Mouse (Mus musculus) hindbrain, embryonic 11.5 days (tissue): ENCODE data around the gene Zbtb3. TPM values are rescaled to one million over a fixed set of nuclear protein-coding genes. Genes with fewer than 3 reads are reported as not detected.

Experiments
- ATAC-seq: fragments of 200-750 bp; cut with Nextera tagmentation; 2 replicates; pipeline ENCODE4 v1.8.0; 2017; ENCODE audit warnings: mild to moderate bottlenecking, moderate TSS enrichment, moderate library complexity; ENCODE audit not compliant: low FRiP score
- DNase-seq: peaks from one replicate; pipeline ENCODE4 v3.0.0-alpha.2; 2015; ENCODE audit warnings: low spot score
- H3K27ac ChIP-seq: fragments of 300-500 bp; sonication (generic); 2 replicates; pipeline ENCODE4 v1.5.1; 2014; ENCODE audit warnings: mild to moderate bottlenecking, low read depth, low read length
- H3K27me3 ChIP-seq: fragments of 300-500 bp; sonication (generic); 2 replicates; pipeline ENCODE4 v1.6.1; 2014; ENCODE audit warnings: mild to moderate bottlenecking, low read length, moderate library complexity, mixed read lengths; ENCODE audit not compliant: control insufficient read depth, insufficient read depth
- H3K36me3 ChIP-seq: fragments of 300-500 bp; sonication (generic); 2 replicates; pipeline ENCODE4 v1.6.1; 2014; ENCODE audit warnings: mild to moderate bottlenecking, low read length, moderate library complexity, mixed read lengths; ENCODE audit not compliant: control insufficient read depth, insufficient read depth
- H3K4me1 ChIP-seq: fragments of 300-500 bp; sonication (generic); replicated peaks from 2 replicates; pipeline ENCODE4 v1.6.1; 2014; ENCODE audit warnings: low read length, mixed read lengths; ENCODE audit not compliant: control insufficient read depth, insufficient read depth
- H3K4me2 ChIP-seq: fragments of 300-500 bp; sonication (generic); replicated peaks from 2 replicates; pipeline ENCODE4 v1.6.1; 2014; ENCODE audit warnings: mild to moderate bottlenecking, low read depth, low read length
- H3K4me3 ChIP-seq: fragments of 300-500 bp; sonication (generic); 2 replicates; pipeline ENCODE4 v1.5.1; 2014; ENCODE audit warnings: low read depth, low read length
- H3K9ac ChIP-seq: fragments of 300-500 bp; sonication (generic); 2 replicates; pipeline ENCODE4 v1.6.1; 2014; ENCODE audit warnings: low read depth, low read length
- H3K9me3 ChIP-seq: fragments of 300-500 bp; sonication (generic); 2 replicates; pipeline ENCODE4 v1.6.1; 2016; ENCODE audit warnings: low read length; ENCODE audit not compliant: control insufficient read depth
- WGBS: fragments of 180-500 bp; shearing (Covaris S2); extraction: QIAGEN DNeasy Blood & Tissue Kit; methylation state at CpG from one replicate; pipeline ENCODE4 v1.1.7; 2014; 5-methylcytosine and 5-hydroxymethylcytosine counted together
- polyA plus RNA-seq: library from polyadenylated mRNA; unstranded; fragments of >200 nt; fragmentation: Nextera tagmentation; extraction: Ambion mirVana; gene quantifications from 2 replicates; pipeline ENCODE4 v1.2.1, GENCODE M21; 2014

Gene Zbtb3
- polyA plus RNA-seq, 1 experiment from 2014 or later = 7.5 TPM

DNA sequence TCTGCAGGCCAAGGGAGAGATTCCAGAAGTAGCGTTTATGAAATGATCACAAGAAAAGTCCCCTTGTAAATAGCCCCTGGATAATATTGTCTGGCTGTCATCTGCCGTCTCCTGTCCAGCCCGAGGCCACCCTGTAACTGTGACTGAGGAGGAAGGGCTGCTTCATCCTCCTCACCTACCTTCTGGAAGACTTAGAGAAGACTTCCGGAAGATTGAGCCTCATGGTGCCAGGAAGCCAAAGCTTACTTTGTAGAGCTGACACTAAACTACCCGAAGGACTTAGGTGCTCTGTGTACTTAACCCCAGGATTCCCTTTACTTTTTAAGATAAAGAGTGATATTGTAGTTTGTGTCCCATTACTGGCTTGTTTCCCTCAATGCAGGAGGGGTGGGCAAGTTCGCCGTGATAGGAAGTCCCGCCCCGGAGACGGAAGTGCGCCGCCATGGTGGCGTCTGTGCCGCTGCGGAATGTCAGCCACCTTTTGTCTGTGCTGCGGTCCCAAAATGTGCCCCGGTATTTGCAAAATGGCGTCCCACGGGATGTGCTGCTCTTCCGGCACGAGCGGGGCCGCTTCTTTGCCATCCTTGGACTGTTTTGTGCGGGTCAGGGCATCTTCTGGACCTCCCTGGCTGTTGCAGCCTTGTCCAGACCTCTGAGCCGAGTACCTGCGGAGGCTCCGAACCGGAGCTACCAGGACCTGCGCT, 31.6 kb upstream of the Zbtb3 start, which contains the start of gene Tmem223:
Tmem223 (plus strand) TSS at position 430 of the 704 bp plus-strand sequence.
- Histone ChIP-seq H3K9ac (peak within 1 kb of the TSS; percentile 77), H3K4me1 (peaks cover 10% of the 10 kb centered on the region), H3K4me3 (peak within 1 kb of the TSS; percentile 63), H3K27me3 (no peaks in the 10 kb centered on the region), H3K27ac (peak within 1 kb of the TSS; percentile 70), H3K9me3 (no peaks in the 10 kb centered on the region), H3K4me2 (peak within 1 kb of the TSS; percentile 62), H3K36me3 (peaks cover 21% of the 10 kb centered on the region)
- DNase-seq (peak; percentile 85), ATAC-seq (peak; percentile 42)
- WGBS = 22% methylated on average over 29 of the region's 29 CpGs

DNA sequence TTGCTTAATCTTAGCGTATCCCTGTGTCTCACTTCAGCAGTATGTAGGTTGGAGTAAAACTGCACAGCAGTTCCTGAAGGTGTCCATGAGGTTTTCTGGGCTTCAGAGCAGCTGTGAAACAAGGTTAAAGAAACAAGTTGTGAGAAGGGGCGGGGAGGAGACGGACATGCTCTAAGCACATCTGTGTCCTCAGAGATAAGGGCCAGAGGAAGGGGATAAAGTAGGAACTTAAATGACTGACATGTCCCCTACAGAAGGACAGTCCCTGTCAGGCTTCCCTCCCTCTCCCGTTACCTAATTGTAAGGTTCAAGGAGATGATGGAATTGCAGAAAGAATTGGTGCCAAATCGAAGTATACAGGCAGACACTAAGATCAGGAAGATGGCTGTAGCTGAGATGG, 29.4 kb upstream of the Zbtb3 start:
- H3K27me3 ChIP-seq = no peaks in the 10 kb centered on the region
- 0 out of 2 replicates have a peak overlapping the region, but pooled peaks have one; percentile 25 for H3K9ac ChIP-seq
- no peak overlapping the region; the same call in 1 of the 2 replicates for H3K27ac ChIP-seq
- 91% methylated on average over 5 of the region's 5 CpGs for WGBS
- H3K4me3 ChIP-seq = peak overlapping the region; percentile 73; the same call in 1 of the 2 replicates
- no peaks in the 10 kb centered on the region for H3K9me3 ChIP-seq
- H3K4me2 ChIP-seq = no peak overlapping the region
- H3K36me3 ChIP-seq = peaks cover 10% of the 10 kb centered on the region
- ATAC-seq (no peak), DNase-seq (no peak)
- peaks cover 10% of the 10 kb centered on the region for H3K4me1 ChIP-seq

DNA sequence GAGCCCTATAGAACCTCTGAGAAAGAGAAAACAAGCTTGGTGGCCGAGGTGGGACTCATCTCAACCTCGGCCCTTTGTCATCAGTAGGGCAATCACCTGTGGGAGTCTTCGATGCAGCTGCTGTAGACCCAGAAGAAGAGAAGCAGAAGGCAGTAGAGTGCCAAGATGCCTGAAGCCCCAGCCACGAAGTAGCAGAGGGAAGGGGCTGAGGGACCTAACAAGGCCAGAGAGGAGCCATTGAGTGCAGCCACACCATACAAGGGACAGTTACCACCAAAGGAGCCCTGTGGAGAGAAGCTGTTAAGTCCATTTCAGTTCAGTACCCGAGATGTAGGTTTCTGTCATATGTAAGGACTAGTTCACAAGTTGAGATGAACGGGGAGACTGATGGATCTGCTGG, 28.9 kb upstream of the Zbtb3 start:
- Histone ChIP-seq H3K36me3 (peaks cover 6% of the 10 kb centered on the region), H3K4me3 (peak overlapping the region; percentile 73), H3K9me3 (no peaks in the 10 kb centered on the region), H3K4me2 (peak overlapping the region; percentile 97), H3K27me3 (no peaks in the 10 kb centered on the region), H3K4me1 (peaks cover 10% of the 10 kb centered on the region), H3K9ac (peak overlapping the region; percentile 25; the same call in 1 of the 2 replicates), H3K27ac (0 out of 2 replicates have a peak overlapping the region, but pooled peaks have one; percentile 30)
- 67% methylated on average over 6 of the region's 6 CpGs for WGBS
- ATAC-seq (no peak), DNase-seq (peak; percentile 19)

DNA sequence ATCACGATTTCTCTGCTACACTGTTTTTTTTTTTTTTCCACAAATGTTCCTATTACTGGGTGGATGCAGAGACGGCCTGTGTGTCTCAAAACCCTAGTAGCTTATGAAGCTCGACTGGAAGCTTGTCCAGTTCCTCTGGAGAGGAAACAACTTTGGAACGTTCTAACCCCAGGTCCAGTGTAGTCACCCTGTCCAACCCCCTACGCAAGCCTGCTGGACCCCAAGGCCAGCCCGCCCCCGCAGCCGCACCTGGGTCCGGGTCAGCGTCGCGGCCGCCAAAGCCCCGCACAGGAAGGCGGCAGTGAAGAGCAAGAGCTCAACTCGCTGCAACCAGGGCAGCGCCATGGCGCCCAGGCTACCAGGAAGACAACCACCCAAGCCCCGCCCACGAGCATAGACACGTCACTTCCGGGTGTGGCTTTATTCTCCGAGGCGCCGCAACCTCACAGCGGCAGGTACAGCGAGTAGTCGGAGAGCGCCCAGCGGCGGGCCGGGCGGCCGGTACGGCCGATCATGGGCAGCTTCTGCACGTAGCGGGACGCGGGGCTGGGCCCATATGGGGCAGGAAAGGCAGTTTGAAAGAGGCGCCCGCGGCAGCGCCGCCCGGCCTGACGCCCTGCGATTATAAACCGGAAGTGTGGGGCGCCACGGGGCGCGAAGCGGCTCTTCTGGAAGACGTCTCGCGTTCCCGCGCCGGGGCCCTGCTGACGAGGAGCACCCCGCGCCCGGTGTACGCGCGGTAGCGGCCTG, 28.1 kb upstream of the Zbtb3 start, which contains the start of gene Tmem179b:
Tmem179b (minus strand) TSS at position 382 of the 750 bp plus-strand sequence.
- ATAC-seq = peak; percentile 95
- peak within 1 kb of the TSS; percentile 73 for H3K4me3 ChIP-seq
- H3K27ac ChIP-seq = peak within 1 kb of the TSS; percentile 98
- H3K4me1 ChIP-seq = peaks cover 10% of the 10 kb centered on the region
- no peaks in the 10 kb centered on the region for H3K9me3 ChIP-seq
- peak within 1 kb of the TSS; percentile 91 for H3K9ac ChIP-seq
- H3K4me2 ChIP-seq = peak within 1 kb of the TSS; percentile 97
- peak; percentile 98 for DNase-seq
- no peaks in the 10 kb centered on the region for H3K27me3 ChIP-seq
- under 1% methylated on average over 62 of the region's 68 CpGs for WGBS
- peaks cover 2% of the 10 kb centered on the region for H3K36me3 ChIP-seq

DNA sequence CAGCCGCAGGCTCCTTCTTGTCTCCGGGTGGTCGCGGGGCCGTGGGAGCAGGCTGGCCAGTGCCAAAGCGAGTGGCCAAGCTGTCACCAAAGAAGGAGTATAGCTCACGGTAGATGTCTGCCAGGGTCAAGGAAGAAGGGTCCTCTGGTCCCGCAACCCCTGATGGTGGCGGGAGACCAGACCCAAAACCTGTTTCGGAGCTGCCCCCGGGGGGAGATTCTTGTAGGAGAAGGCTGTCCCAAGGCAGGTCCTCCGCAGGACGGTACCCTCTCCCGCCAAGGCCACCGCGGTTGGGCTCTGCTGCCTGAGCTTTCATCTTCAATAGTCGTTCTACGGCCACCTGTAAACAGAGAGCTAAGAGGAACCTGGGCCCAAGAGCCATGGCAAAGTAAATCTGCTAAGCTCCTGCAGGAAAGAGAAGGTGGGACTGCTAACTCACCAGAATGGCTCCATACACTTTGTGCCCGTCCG, 27.4 kb upstream of the Zbtb3 start:
- DNase-seq (peak; percentile 34), ATAC-seq (peak; percentile 48)
- H3K27ac ChIP-seq = peak overlapping the region; percentile 98
- H3K9me3 ChIP-seq = no peaks in the 10 kb centered on the region
- H3K9ac ChIP-seq = peak overlapping the region; percentile 91
- peak overlapping the region; percentile 73 for H3K4me3 ChIP-seq
- H3K27me3 ChIP-seq = no peaks in the 10 kb centered on the region
- H3K4me2 ChIP-seq = peak overlapping the region; percentile 97
- peaks cover 10% of the 10 kb centered on the region for H3K4me1 ChIP-seq
- no peaks in the 10 kb centered on the region; the same call in 1 of the 2 replicates for H3K36me3 ChIP-seq
- 5% methylated on average over 20 of the region's 20 CpGs for WGBS

DNA sequence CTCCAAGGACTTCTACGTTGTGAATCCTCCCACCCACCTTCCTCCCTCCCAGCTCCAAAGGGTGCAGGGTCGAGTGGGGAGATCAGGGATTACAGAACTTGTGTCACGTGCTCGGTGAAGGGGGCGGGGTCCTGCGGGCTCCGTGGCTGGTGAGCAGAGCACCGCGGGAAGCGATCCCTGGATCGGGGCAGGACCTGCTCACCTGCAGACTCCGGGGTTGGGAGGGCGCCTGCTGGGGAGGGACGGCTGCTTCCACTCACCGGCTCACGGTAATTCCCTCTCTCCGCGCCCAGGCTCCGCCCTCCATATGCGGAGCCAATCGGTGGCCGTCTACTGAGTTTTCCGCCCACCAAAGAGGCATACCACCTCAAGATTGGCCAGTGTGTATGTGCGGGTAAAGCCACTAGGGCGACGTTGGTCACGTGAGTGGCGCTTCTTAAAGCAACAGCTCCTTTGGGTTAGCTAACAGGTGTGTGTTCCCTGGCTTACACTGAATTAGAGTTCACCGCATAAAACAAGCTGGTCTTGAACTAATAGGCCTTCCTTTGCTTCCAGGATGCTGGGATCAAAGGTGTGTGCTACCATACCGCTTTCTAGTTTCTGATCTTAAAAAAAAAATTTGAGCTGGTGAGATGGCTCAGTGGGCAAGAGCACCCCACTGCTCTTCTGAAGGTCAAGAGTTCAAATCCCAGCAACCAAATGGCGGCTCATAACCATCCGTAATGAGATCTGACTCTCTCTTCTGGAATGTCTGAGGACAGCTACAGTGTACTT, 16.2 kb upstream of the Zbtb3 start, which contains the start of gene Taf6l:
Taf6l (minus strand) TSS at position 410 of the 774 bp plus-strand sequence.
- peak within 1 kb of the TSS; percentile 52 for H3K9ac ChIP-seq
- ATAC-seq (peak; percentile 100), DNase-seq (peak; percentile 90)
- H3K27ac ChIP-seq = peak within 1 kb of the TSS; percentile 3; the same call in 1 of the 2 replicates
- H3K4me2 ChIP-seq = peak within 1 kb of the TSS; percentile 56
- H3K27me3 ChIP-seq = no peaks in the 10 kb centered on the region
- peak within 1 kb of the TSS; percentile 52 for H3K4me3 ChIP-seq
- WGBS = under 1% methylated on average over 32 of the region's 32 CpGs
- H3K9me3 ChIP-seq = no peaks in the 10 kb centered on the region
- H3K4me1 ChIP-seq = no peaks in the 10 kb centered on the region
- H3K36me3 ChIP-seq = no peaks in the 10 kb centered on the region

DNA sequence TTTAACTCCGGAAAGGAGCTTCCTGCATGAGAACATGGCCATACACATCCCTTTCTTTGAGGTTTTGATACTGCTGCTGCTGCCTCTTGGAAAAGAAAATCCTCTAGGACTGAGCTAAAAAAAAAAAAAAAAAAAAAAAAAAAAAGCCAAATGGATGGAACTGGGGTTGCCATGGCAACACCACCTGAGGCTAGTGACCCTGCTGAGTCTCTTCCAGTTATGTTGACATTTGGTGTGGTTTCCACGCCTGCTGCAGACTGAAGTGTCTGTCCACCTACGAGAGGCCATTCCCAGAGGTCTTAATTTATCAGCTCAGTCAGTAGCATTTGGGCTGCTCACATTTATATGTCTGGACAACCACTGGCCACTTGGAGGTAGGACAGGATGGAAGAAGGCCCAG, 13.8 kb upstream of the Zbtb3 start:
- ATAC-seq (no peak), DNase-seq (peak; percentile 35)
- Histone ChIP-seq H3K4me2 (no peak overlapping the region), H3K36me3 (peaks cover 7% of the 10 kb centered on the region; the same call in 1 of the 2 replicates), H3K27me3 (no peaks in the 10 kb centered on the region), H3K9me3 (no peaks in the 10 kb centered on the region), H3K9ac (no peak overlapping the region), H3K4me3 (no peak overlapping the region), H3K4me1 (no peaks in the 10 kb centered on the region), H3K27ac (peak overlapping the region; percentile 20; the same call in 1 of the 2 replicates)
- WGBS = 20% methylated on average over 3 of the region's 3 CpGs

DNA sequence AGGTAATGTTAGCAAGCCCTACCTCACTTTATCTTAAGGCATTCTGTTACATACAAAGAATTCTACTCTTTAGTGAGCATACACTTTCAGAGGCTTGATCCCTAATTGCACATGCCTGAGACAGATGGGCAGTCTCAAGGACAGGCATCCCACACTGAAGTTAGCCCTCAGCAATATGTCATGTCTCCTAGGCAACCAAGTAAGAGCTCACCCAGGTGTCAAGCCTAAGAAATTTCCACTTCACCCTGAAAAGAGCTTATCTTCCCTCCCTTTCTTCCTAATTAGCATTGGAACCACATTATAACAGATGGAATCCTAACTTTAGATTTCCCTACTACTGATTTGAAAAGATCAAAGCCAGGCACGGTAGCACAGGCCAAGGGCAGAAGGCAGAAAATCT, 13.2 kb upstream of the Zbtb3 start:
- Histone ChIP-seq H3K9ac (no peak overlapping the region), H3K27me3 (no peaks in the 10 kb centered on the region), H3K4me2 (no peak overlapping the region), H3K36me3 (peaks cover 11% of the 10 kb centered on the region; the same call in 1 of the 2 replicates), H3K4me3 (no peak overlapping the region), H3K27ac (peak overlapping the region; percentile 20; the same call in 1 of the 2 replicates), H3K9me3 (no peaks in the 10 kb centered on the region), H3K4me1 (no peaks in the 10 kb centered on the region)
- 42% methylated on average over 1 of the region's 1 CpGs for WGBS
- DNase-seq (no peak), ATAC-seq (no peak)
